Mouse (Mus musculus) stomach, postnatal 0 days (tissue): ENCODE measurements at regions not wholly inside any gene's neighbourhood (a gene's known extent, or its start where the extent isn't known, plus 50 kb on each side); places are given as distances from the start of the nearest gene placed in this dataset.
A peak's percentile ranks its signal among the peaks of the same experiment; 100 is the strongest.

ENCODE experiments used
- ATAC-seq: fragments of 200-750 bp; cut with Nextera tagmentation; 2 replicates; pipeline ENCODE4 v1.8.0; 2017; ENCODE audit not compliant: low FRiP score, low TSS enrichment
- DNase-seq: peaks from one replicate; pipeline ENCODE4 v3.0.0-alpha.2; 2016; ENCODE audit warnings: low spot score
- H3K27ac ChIP-seq: fragments of 300-500 bp; sonication (generic); replicated peaks from 2 replicates; pipeline ENCODE4 v1.5.1; 2014; ENCODE audit warnings: mild to moderate bottlenecking, control low read depth
- H3K27me3 ChIP-seq: fragments of 300-500 bp; sonication (generic); 2 replicates; pipeline ENCODE4 v1.6.1; 2014; ENCODE audit warnings: low read length; ENCODE audit not compliant: control insufficient read depth, insufficient read depth
- H3K36me3 ChIP-seq: fragments of 300-500 bp; sonication (generic); 2 replicates; pipeline ENCODE4 v1.6.1; 2014; ENCODE audit warnings: low read length, mixed read lengths; ENCODE audit not compliant: control insufficient read depth, insufficient read depth
- H3K4me1 ChIP-seq: fragments of 300-500 bp; sonication (generic); replicated peaks from 2 replicates; pipeline ENCODE4 v1.6.1; 2014; ENCODE audit warnings: antibody characterized with exemption; ENCODE audit not compliant: control insufficient read depth, insufficient read depth
- H3K4me2 ChIP-seq: fragments of 300-500 bp; sonication (generic); replicated peaks from 2 replicates; pipeline ENCODE4 v1.6.1; 2014; ENCODE audit warnings: low read depth, mild to moderate bottlenecking, control low read depth, moderate library complexity
- H3K4me3 ChIP-seq: fragments of 300-500 bp; sonication (generic); 2 replicates; pipeline ENCODE4 v1.5.1; 2014; ENCODE audit warnings: low read depth, low read length, control low read depth
- H3K9ac ChIP-seq: fragments of 300-500 bp; sonication (generic); 2 replicates; pipeline ENCODE4 v1.6.1; 2014; ENCODE audit warnings: mild to moderate bottlenecking, low read length, control low read depth, mixed read lengths
- H3K9me3 ChIP-seq: fragments of 300-500 bp; sonication (generic); 2 replicates; pipeline ENCODE4 v1.6.1; 2016; ENCODE audit warnings: low read length; ENCODE audit not compliant: control insufficient read depth
- CTCF ChIP-seq: IDR thresholded peaks from 2 replicates; pipeline ENCODE4 v1.5.1; 2016; ENCODE audit warnings: antibody characterized with exemption, low read depth, mild to moderate bottlenecking, moderate library complexity
- EP300 ChIP-seq: optimal IDR thresholded peaks from 2 replicates; pipeline ENCODE3; 2016; ENCODE audit warnings: antibody characterized with exemption
- WGBS: fragments of 180-500 bp; shearing (Covaris S2); extraction: QIAGEN DNeasy Blood & Tissue Kit; methylation state at CpG from one replicate; pipeline ENCODE4 v1.1.7; 2014; 5-methylcytosine and 5-hydroxymethylcytosine counted together

GRCm38 (mm10) chr14:49838410-49838809 is 55.2 kb upstream of the Armh4 start:
- TF ChIP-seq CTCF (no peak), EP300 (no peak)
- no peaks in the 10 kb centered on the region for H3K36me3 ChIP-seq
- DNase-seq (no peak), ATAC-seq (no peak)
- no peak overlapping the region for H3K9ac ChIP-seq
- H3K9me3 ChIP-seq = no peaks in the 10 kb centered on the region
- no peaks in the 10 kb centered on the region for H3K27me3 ChIP-seq
- no peak overlapping the region for H3K4me3 ChIP-seq
- H3K27ac ChIP-seq = no peak overlapping the region
- H3K4me1 ChIP-seq = no peaks in the 10 kb centered on the region
- 67% methylated on average over 5 of the region's 5 CpGs for WGBS
- no peak overlapping the region for H3K4me2 ChIP-seq

DNA sequence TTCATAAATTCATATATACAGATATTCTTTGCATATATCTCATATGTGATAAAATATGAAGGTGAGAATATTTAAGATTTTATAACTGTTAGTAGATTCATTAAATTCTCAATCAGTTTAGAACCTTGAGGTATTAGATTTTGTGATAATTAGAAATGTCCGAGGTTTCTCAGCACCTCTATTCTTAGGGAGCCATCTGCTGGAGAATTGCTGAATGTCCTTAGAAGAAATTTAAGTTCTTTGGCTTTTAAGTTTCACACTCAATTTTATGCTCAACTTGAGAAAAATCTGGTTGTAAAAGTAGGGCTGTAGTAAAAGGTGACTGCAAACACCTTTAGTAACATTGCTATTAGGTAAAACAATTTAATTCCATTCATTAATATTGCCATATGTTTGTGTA is 51.5 kb upstream of the Armh4 start:
- no peak for DNase-seq
- WGBS = 28% methylated on average over 1 of the region's 1 CpGs

More for the DNA sequence above, 51.5 kb upstream of the Armh4 start:
- TF ChIP-seq EP300 (no peak), CTCF (peak; percentile 54)
- no peaks in the 10 kb centered on the region for H3K36me3 ChIP-seq
- no peak overlapping the region for H3K9ac ChIP-seq
- H3K27me3 ChIP-seq = no peaks in the 10 kb centered on the region
- no peak for ATAC-seq
- H3K4me2 ChIP-seq = no peak overlapping the region
- H3K9me3 ChIP-seq = no peaks in the 10 kb centered on the region
- no peak overlapping the region for H3K27ac ChIP-seq
- H3K4me1 ChIP-seq = no peaks in the 10 kb centered on the region
- no peak overlapping the region for H3K4me3 ChIP-seq
